8 mouse cellular contexts compared by ENCODE assay signal in the genomic region with DNA sequence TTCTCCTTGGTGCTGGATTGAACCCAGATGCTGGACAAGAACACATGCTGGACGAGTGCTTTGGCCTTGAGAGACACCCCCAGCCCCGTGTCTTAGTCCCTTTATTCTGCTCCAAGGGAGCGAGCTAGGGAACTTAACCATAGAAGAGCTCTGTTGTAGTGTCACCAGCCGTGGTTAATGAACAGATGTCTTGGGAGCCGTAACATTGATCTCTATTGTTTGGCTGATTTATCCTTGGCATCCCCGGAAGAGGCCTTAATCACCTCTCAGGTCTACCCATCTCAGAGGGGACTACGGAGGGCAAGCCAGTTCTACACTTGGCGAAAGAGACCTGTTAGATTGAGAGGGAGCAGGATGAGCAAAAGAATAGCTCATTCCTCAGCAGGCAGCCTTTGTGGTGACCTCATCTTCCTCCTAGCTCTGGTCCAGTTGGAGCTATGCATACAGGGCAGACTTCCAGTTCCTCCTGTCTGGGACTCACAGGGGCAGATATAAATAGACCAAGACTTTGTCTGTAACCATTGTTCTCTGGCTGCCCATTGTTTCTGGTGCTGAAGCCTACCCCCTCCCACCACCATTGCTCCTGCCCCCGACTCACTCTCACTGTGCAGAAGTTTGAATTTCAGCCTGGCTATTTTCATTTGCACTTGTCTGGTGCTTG.
DNase-seq lines count a peak whose midpoint lies in the region; ATAC-seq and TF ChIP-seq lines count a peak whose summit lies in the region.

No protein-coding gene starts in this region.

- intact Hi-C loops in heart, adult 2 months (cut with DNase I), result loop anchor here (2.0 to 10.0 kb wide), 3 partner anchors 41 to 221 kb away; no protein-coding TSS in a partner anchor

- TF ChIP-seq POLR2A in cerebellum, adult 2 months (IDR thresholded peaks at IDR 0.05; ENCODE audit: borderline replicate concordance, insufficient read depth, low read length), result no peak
- peak; percentile 51 for TF ChIP-seq POLR2A in heart, adult 2 months (IDR thresholded peaks at IDR 0.05; ENCODE audit: insufficient read depth, low read depth, low read length)

- no peak overlapping the region for H3K27ac ChIP-seq in cerebellum, adult 2 months (ENCODE audit: insufficient read depth, low read length)
- peak overlapping the region; percentile 80 for H3K27ac ChIP-seq in heart, adult 2 months

- TF ChIP-seq EP300 in heart, adult 2 months (IDR thresholded peaks at IDR 0.05; ENCODE audit: insufficient read depth, low read depth, low read length), result peak; percentile 87

- no peak overlapping the region for H3K9ac ChIP-seq in heart, adult 2 months (ENCODE audit: low read depth, low read length)

- H3K27me3 ChIP-seq in cerebellum, adult 2 months (ENCODE audit: control insufficient read depth, insufficient read depth, low read length), result no peaks in the 10 kb centered on the region
- H3K27me3 ChIP-seq in heart, adult 2 months (ENCODE audit: control insufficient read depth, insufficient read depth, low read length), result no peaks in the 10 kb centered on the region

- peaks cover 11% of the 10 kb centered on the region for H3K4me1 ChIP-seq in cerebellum, adult 2 months (ENCODE audit: control insufficient read depth, insufficient read depth, low read length)
- peaks cover 57% of the 10 kb centered on the region for H3K4me1 ChIP-seq in heart, adult 2 months (ENCODE audit: control insufficient read depth, insufficient read depth, low read length)

- DNase-seq in layer of hippocampus, adult 11-12 months (ENCODE audit: low spot score), result peak; percentile 43
- DNase-seq in layer of hippocampus, adult 9-10 months (ENCODE audit: low spot score), result no peak
- peak; percentile 64 to 87 for DNase-seq in cerebellum, adult 2 months
- peak in 1 of 2 experiments; percentile 85 for DNase-seq in heart, adult 2 months
- DNase-seq in kidney, adult 8-10 months, result peak; percentile 47 to 66
- DNase-seq in thymus, postnatal 4 days, result no peak
- no peak for DNase-seq in urinary bladder, adult 2 months (ENCODE audit: low spot score)

- H3K36me3 ChIP-seq in heart, adult 2 months (ENCODE audit: control insufficient read depth, insufficient read depth, low read length), result peaks cover 62% of the 10 kb centered on the region

- 19% methylated on average over 9 of the region's 9 CpGs for WGBS in cerebellum, adult 2 months
- 13% methylated on average over 9 of the region's 9 CpGs for WGBS in heart, adult 2 months

- 0 out of 2 replicates have a peak, but pooled peaks have one; percentile 20 for ATAC-seq in megakaryocyte progenitor cell, adult 5-6 weeks (replicated peaks; ENCODE audit: poor library complexity)

- TF ChIP-seq CTCF in cerebellum, adult 2 months (IDR thresholded peaks at IDR 0.05; ENCODE audit: borderline replicate concordance, insufficient read depth, low read depth, low read length), result no peak
- TF ChIP-seq CTCF in heart, adult 2 months (IDR thresholded peaks at IDR 0.05), result no peak

- no peaks in the 10 kb centered on the region for H3K79me2 ChIP-seq in heart, adult 2 months (replicated peaks; ENCODE audit: control insufficient read depth, insufficient read depth, low read length)

- H3K4me3 ChIP-seq in cerebellum, adult 2 months (replicated peaks; ENCODE audit: insufficient read depth, low read depth, low read length), result no peak overlapping the region
- no peak overlapping the region for H3K4me3 ChIP-seq in heart, adult 2 months

Comparison
In these comparisons a context has a peak if more than half of its experiments do, and no peak if none do; other contexts are left out.
1. DNase-seq: peak in layer of hippocampus, adult 11-12 months (single experiment), cerebellum, adult 2 months (2 of 2) and kidney, adult 8-10 months (2 of 2); none in layer of hippocampus, adult 9-10 months (single experiment), thymus, postnatal 4 days (single experiment) and urinary bladder, adult 2 months (single experiment).